Mouse (Mus musculus): ENCODE measurements around the gene Fcer2a. TPM values are rescaled to one million over a fixed set of nuclear protein-coding genes. Genes with fewer than 3 reads are reported as not detected.

Gene Fcer2a
- polyA plus RNA-seq, 2 experiments: 0.19 to 0.25 TPM

- no peak within 1 kb of the TSS for H3K27ac ChIP-seq (replicated peaks; ENCODE audit: low read depth, low read length)
- H3K9me3 ChIP-seq (ENCODE audit: control insufficient read depth, low read length): no peaks in the 10 kb centered on the region
- H3K4me2 ChIP-seq (replicated peaks; ENCODE audit: low read depth, low read length, severe bottlenecking): no peak within 1 kb of the TSS
- H3K4me1 ChIP-seq (ENCODE audit: control insufficient read depth, insufficient read depth, low read length): no peaks in the 10 kb centered on the region
- no peak for DNase-seq (ENCODE audit: low spot score)
- no peak for TF ChIP-seq POLR2A (IDR thresholded peaks at IDR 0.05; ENCODE audit: borderline replicate concordance, extremely low read depth, insufficient read depth, insufficient read length)
- ATAC-seq (ENCODE audit: low FRiP score, low read depth): no peak
- whole genome bisulfite sequencing: 72% methylated on average over 6 of the region's 6 CpGs
- H3K36me3 ChIP-seq (ENCODE audit: control insufficient read depth, insufficient read depth, low read length): no peaks in the 10 kb centered on the region
- H3K4me3 ChIP-seq (replicated peaks; ENCODE audit: low read length): no peak within 1 kb of the TSS
- no peaks in the 10 kb centered on the region for H3K27me3 ChIP-seq (ENCODE audit: control insufficient read depth, insufficient read depth, low read length)
- H3K9ac ChIP-seq (ENCODE audit: low read depth, low read length, severe bottlenecking): no peak within 1 kb of the TSS
Observed at GRCm38 (mm10) chr8:3665507-3665906, 28.5 kb downstream of the Fcer2a start, which contains the start of gene Mcemp1. TSS of gene Mcemp1 (plus strand) at chr8:3665754.

DNA sequence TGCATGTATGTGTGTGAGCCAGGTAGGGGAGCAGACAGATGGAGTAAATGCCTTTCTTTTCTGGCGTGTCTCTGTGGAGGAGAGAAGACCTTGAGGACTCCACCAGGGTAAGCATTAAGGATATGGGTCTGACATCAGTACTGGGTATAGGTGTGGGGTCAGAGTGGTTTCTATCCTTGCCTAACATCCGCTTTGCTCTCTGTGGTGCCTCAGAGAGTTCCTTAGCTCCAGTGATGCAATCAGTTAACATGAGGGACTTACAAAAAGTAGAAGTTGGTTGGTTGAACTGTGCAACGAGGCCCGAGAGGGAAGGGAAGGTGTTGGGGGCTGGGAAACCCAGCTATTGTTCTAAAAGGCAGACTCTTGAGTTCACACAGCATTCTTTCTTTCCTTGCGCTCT is 29.6 kb downstream of the Fcer2a start:
- 65% methylated on average over 5 of the region's 5 CpGs for WGBS
- Histone ChIP-seq H3K9me3 (ENCODE audit: control insufficient read depth, low read length) (no peaks in the 10 kb centered on the region), H3K27me3 (ENCODE audit: control insufficient read depth, insufficient read depth, low read length) (no peaks in the 10 kb centered on the region), H3K4me2 (replicated peaks; ENCODE audit: low read depth, low read length, severe bottlenecking) (no peak overlapping the region), H3K4me1 (ENCODE audit: control insufficient read depth, insufficient read depth, low read length) (no peaks in the 10 kb centered on the region), H3K27ac (replicated peaks; ENCODE audit: low read depth, low read length) (no peak overlapping the region), H3K9ac (ENCODE audit: low read depth, low read length, severe bottlenecking) (no peak overlapping the region), H3K4me3 (replicated peaks; ENCODE audit: low read length) (no peak overlapping the region), H3K36me3 (ENCODE audit: control insufficient read depth, insufficient read depth, low read length) (no peaks in the 10 kb centered on the region)
- no peak for TF ChIP-seq POLR2A (IDR thresholded peaks at IDR 0.05; ENCODE audit: borderline replicate concordance, extremely low read depth, insufficient read depth, insufficient read length)
- ATAC-seq (ENCODE audit: low FRiP score, low read depth): no peak
- DNase-seq (ENCODE audit: low spot score): no peak

DNA sequence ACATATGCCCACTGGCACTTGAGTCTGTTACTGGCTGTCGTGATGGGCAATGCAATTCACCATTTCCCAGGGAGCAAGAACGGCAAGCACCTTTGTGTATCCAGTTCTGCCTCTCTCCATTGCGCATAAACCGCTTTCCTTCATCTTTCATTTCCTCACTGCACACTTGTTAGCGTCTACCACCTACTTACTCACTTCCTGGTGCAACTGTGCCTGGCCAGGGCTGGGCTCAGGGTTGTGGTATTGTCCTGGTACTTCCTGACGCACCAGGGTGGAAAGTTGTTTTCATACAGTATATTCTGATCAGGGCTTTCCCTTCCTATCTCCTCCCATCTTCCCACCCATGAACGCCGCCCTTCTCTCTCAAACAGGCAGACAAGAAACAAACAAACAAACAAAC is 33.1 kb downstream of the Fcer2a start:
- H3K36me3 ChIP-seq (ENCODE audit: control insufficient read depth, insufficient read depth, low read length): no peaks in the 10 kb centered on the region
- H3K4me3 ChIP-seq (replicated peaks; ENCODE audit: low read length): no peak overlapping the region
- H3K9ac ChIP-seq (ENCODE audit: low read depth, low read length, severe bottlenecking): no peak overlapping the region
- no peak for TF ChIP-seq POLR2A (IDR thresholded peaks at IDR 0.05; ENCODE audit: borderline replicate concordance, extremely low read depth, insufficient read depth, insufficient read length)
- H3K27me3 ChIP-seq (ENCODE audit: control insufficient read depth, insufficient read depth, low read length): no peaks in the 10 kb centered on the region
- DNase-seq (ENCODE audit: low spot score) (no peak), ATAC-seq (ENCODE audit: low FRiP score, low read depth) (no peak)
- H3K9me3 ChIP-seq (ENCODE audit: control insufficient read depth, low read length): no peaks in the 10 kb centered on the region
- H3K4me1 ChIP-seq (ENCODE audit: control insufficient read depth, insufficient read depth, low read length): no peaks in the 10 kb centered on the region
- no peak overlapping the region for H3K4me2 ChIP-seq (replicated peaks; ENCODE audit: low read depth, low read length, severe bottlenecking)
- 79% methylated on average over 8 of the region's 8 CpGs for WGBS
- H3K27ac ChIP-seq (replicated peaks; ENCODE audit: low read depth, low read length): no peak overlapping the region

GRCm38 (mm10) chr8:3656725-3657381 is 37.1 kb downstream of the Fcer2a start:
- Histone ChIP-seq H3K4me2 (replicated peaks; ENCODE audit: low read depth, low read length, severe bottlenecking) (no peak overlapping the region), H3K36me3 (ENCODE audit: control insufficient read depth, insufficient read depth, low read length) (no peaks in the 10 kb centered on the region), H3K27ac (replicated peaks; ENCODE audit: low read depth, low read length) (no peak overlapping the region), H3K9ac (ENCODE audit: low read depth, low read length, severe bottlenecking) (no peak overlapping the region), H3K9me3 (ENCODE audit: control insufficient read depth, low read length) (no peaks in the 10 kb centered on the region), H3K27me3 (ENCODE audit: control insufficient read depth, insufficient read depth, low read length) (no peaks in the 10 kb centered on the region), H3K4me1 (ENCODE audit: control insufficient read depth, insufficient read depth, low read length) (no peaks in the 10 kb centered on the region), H3K4me3 (replicated peaks; ENCODE audit: low read length) (no peak overlapping the region)
- 26% methylated on average over 7 of the region's 7 CpGs for WGBS
- no peak for TF ChIP-seq POLR2A (IDR thresholded peaks at IDR 0.05; ENCODE audit: borderline replicate concordance, extremely low read depth, insufficient read depth, insufficient read length)
- DNase-seq (ENCODE audit: low spot score): no peak
- ATAC-seq (ENCODE audit: low FRiP score, low read depth): no peak; the same call in 1 of the 2 replicates

DNA sequence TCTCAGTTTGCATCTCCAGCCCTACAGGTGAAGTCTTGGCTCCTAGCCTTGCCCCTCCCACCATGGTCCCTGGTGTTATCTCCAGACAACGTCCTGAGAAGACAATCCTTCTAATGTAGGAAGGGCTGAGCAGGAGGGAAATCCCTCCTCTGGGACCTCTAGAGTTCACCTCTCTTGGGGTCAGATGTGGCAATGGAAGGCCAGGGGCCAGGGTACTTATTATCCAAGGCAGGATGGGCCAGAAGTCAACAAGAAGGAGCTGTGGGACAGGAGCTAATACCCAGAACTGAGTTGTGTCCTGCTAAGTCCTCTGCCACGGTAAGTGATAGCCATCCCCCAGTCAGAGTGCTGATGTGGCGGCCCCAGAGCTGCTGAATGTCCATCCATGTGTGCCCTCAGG is 38.4 kb downstream of the Fcer2a start, which contains the start of gene Retn:
TSS of gene Retn (plus strand) at position 245 of the 400 bp plus-strand sequence.
- H3K9me3 ChIP-seq (ENCODE audit: control insufficient read depth, low read length): no peaks in the 10 kb centered on the region
- H3K4me2 ChIP-seq (replicated peaks; ENCODE audit: low read depth, low read length, severe bottlenecking): no peak within 1 kb of the TSS
- no peaks in the 10 kb centered on the region for H3K27me3 ChIP-seq (ENCODE audit: control insufficient read depth, insufficient read depth, low read length)
- 70% methylated on average over 3 of the region's 3 CpGs for WGBS
- H3K36me3 ChIP-seq (ENCODE audit: control insufficient read depth, insufficient read depth, low read length): no peaks in the 10 kb centered on the region
- H3K27ac ChIP-seq (replicated peaks; ENCODE audit: low read depth, low read length): no peak within 1 kb of the TSS
- ATAC-seq (ENCODE audit: low FRiP score, low read depth): no peak
- DNase-seq (ENCODE audit: low spot score): no peak
- no peak within 1 kb of the TSS for H3K9ac ChIP-seq (ENCODE audit: low read depth, low read length, severe bottlenecking)
- no peak within 1 kb of the TSS for H3K4me3 ChIP-seq (replicated peaks; ENCODE audit: low read length)
- no peaks in the 10 kb centered on the region for H3K4me1 ChIP-seq (ENCODE audit: control insufficient read depth, insufficient read depth, low read length)
- TF ChIP-seq POLR2A (IDR thresholded peaks at IDR 0.05; ENCODE audit: borderline replicate concordance, extremely low read depth, insufficient read depth, insufficient read length): no peak
